13 mouse cellular contexts compared by ENCODE assay signal in genomic region chr4:17026685-17027084, GRCm38 (mm10).
A peak's percentile ranks its signal among the peaks of the same experiment; 100 is the strongest.
DNase-seq lines count a peak whose midpoint lies in the region; ATAC-seq and TF ChIP-seq lines count a peak whose summit lies in the region.
"Had no signal": no experiment of that assay in that cellular context is flagged by ENCODE, and none has a peak within 500 bp of the region (broad histone marks: within the 10 kb centered on the region; RNA-seq: fewer than 3 reads in every experiment).

No protein-coding gene starts in this region.

- 0 out of 2 replicates have a peak, but pooled peaks have one; percentile 23 for ATAC-seq in forebrain, postnatal 0 days
- no peak for ATAC-seq in forebrain, embryonic 16.5 days
- 0 out of 2 replicates have a peak, but pooled peaks have one; percentile 31 for ATAC-seq in limb, embryonic 11.5 days (ENCODE audit: insufficient number of reproducible peaks, low FRiP score, low TSS enrichment, low read depth)
- ATAC-seq in embryonic facial prominence, embryonic 14.5 days (ENCODE audit: low read depth) = peak; percentile 37; the same call in 1 of the 2 replicates

- TF ChIP-seq CTCF in forebrain, postnatal 0 days (IDR thresholded peaks at IDR 0.05; ENCODE audit: low read depth) = no peak

- H3K27me3 ChIP-seq in forebrain, postnatal 0 days (ENCODE audit: insufficient read depth, low read length) = no peaks in the 10 kb centered on the region
- no peaks in the 10 kb centered on the region for H3K27me3 ChIP-seq in forebrain, embryonic 16.5 days (replicated peaks; ENCODE audit: control insufficient read depth, insufficient read depth, low read length)
- H3K27me3 ChIP-seq in limb, embryonic 11.5 days (ENCODE audit: control insufficient read depth, insufficient read depth, low read length) = no peaks in the 10 kb centered on the region
- H3K27me3 ChIP-seq in limb, embryonic 10.5 days (ENCODE audit: low read depth, poor library complexity, severe bottlenecking) = no peaks in the 10 kb centered on the region
- H3K27me3 ChIP-seq in embryonic facial prominence, embryonic 14.5 days (replicated peaks; ENCODE audit: control insufficient read depth, insufficient read depth, low read length) = no peaks in the 10 kb centered on the region
- H3K27me3 ChIP-seq: lung, embryonic 15.5 days had no signal

- WGBS in forebrain, postnatal 0 days = 44% methylated on average over 2 of the region's 2 CpGs
- 37% methylated on average over 2 of the region's 2 CpGs for WGBS in forebrain, embryonic 16.5 days
- 43% methylated on average over 2 of the region's 2 CpGs for WGBS in limb, embryonic 11.5 days
- 41% methylated on average over 2 of the region's 2 CpGs for WGBS in limb, embryonic 10.5 days
- WGBS in embryonic facial prominence, embryonic 14.5 days = 35% methylated on average over 2 of the region's 2 CpGs

- H3K27ac ChIP-seq in forebrain, postnatal 0 days (ENCODE audit: low read depth, low read length) = no peak overlapping the region
- no peak overlapping the region for H3K27ac ChIP-seq in forebrain, embryonic 16.5 days (ENCODE audit: low read length)
- H3K27ac ChIP-seq in limb, embryonic 11.5 days (replicated peaks; ENCODE audit: low read depth, low read length) = no peak overlapping the region
- H3K27ac ChIP-seq in limb, embryonic 10.5 days = no peak overlapping the region
- no peak overlapping the region for H3K27ac ChIP-seq in embryonic facial prominence, embryonic 14.5 days (replicated peaks; ENCODE audit: low read depth, low read length)
- H3K27ac ChIP-seq: lung, embryonic 15.5 days had no signal

- no peaks in the 10 kb centered on the region for H3K4me1 ChIP-seq in forebrain, postnatal 0 days (ENCODE audit: insufficient read depth)
- no peaks in the 10 kb centered on the region for H3K4me1 ChIP-seq in forebrain, embryonic 16.5 days (replicated peaks; ENCODE audit: control insufficient read depth, insufficient read depth, low read length)
- no peaks in the 10 kb centered on the region for H3K4me1 ChIP-seq in limb, embryonic 11.5 days (ENCODE audit: control insufficient read depth, insufficient read depth, low read length)
- H3K4me1 ChIP-seq in limb, embryonic 10.5 days = no peaks in the 10 kb centered on the region
- no peaks in the 10 kb centered on the region for H3K4me1 ChIP-seq in embryonic facial prominence, embryonic 14.5 days (ENCODE audit: control insufficient read depth, insufficient read depth, low read length)
- H3K4me1 ChIP-seq: lung, embryonic 15.5 days had no signal

- H3K9ac ChIP-seq in forebrain, postnatal 0 days = no peak overlapping the region
- H3K9ac ChIP-seq in forebrain, embryonic 16.5 days (replicated peaks; ENCODE audit: low read depth, low read length) = no peak overlapping the region
- H3K9ac ChIP-seq in limb, embryonic 11.5 days (ENCODE audit: low read length) = no peak overlapping the region
- H3K9ac ChIP-seq in embryonic facial prominence, embryonic 14.5 days (ENCODE audit: low read depth, low read length) = no peak overlapping the region
- H3K9ac ChIP-seq: lung, embryonic 15.5 days had no signal

- no peaks in the 10 kb centered on the region for H3K36me3 ChIP-seq in forebrain, postnatal 0 days (ENCODE audit: insufficient read depth)
- no peaks in the 10 kb centered on the region for H3K36me3 ChIP-seq in forebrain, embryonic 16.5 days (ENCODE audit: control insufficient read depth, insufficient read depth)
- H3K36me3 ChIP-seq in limb, embryonic 11.5 days (ENCODE audit: control insufficient read depth, insufficient read depth, low read length) = no peaks in the 10 kb centered on the region
- no peaks in the 10 kb centered on the region for H3K36me3 ChIP-seq in limb, embryonic 10.5 days
- no peaks in the 10 kb centered on the region for H3K36me3 ChIP-seq in embryonic facial prominence, embryonic 14.5 days (ENCODE audit: control insufficient read depth, insufficient read depth, low read length)
- H3K36me3 ChIP-seq: lung, embryonic 15.5 days had no signal

- H3K4me3 ChIP-seq in forebrain, postnatal 0 days (ENCODE audit: low read depth, low read length) = no peak overlapping the region
- no peak overlapping the region for H3K4me3 ChIP-seq in forebrain, embryonic 16.5 days (replicated peaks; ENCODE audit: low read length)
- H3K4me3 ChIP-seq in limb, embryonic 11.5 days (ENCODE audit: low read depth, low read length) = no peak overlapping the region
- no peak overlapping the region for H3K4me3 ChIP-seq in limb, embryonic 10.5 days
- no peak overlapping the region for H3K4me3 ChIP-seq in embryonic facial prominence, embryonic 14.5 days (ENCODE audit: low read depth, low read length)
- H3K4me3 ChIP-seq: erythroblast, embryonic 14.5 days; lung, embryonic 15.5 days had no signal

- no peak overlapping the region for H3K4me2 ChIP-seq in forebrain, postnatal 0 days (ENCODE audit: low read depth)
- H3K4me2 ChIP-seq in forebrain, embryonic 16.5 days (ENCODE audit: low read length) = no peak overlapping the region
- no peak overlapping the region for H3K4me2 ChIP-seq in limb, embryonic 11.5 days (ENCODE audit: low read depth, severe bottlenecking)
- H3K4me2 ChIP-seq in embryonic facial prominence, embryonic 14.5 days (ENCODE audit: low read depth, low read length) = no peak overlapping the region
- H3K4me2 ChIP-seq: lung, embryonic 15.5 days had no signal

- no peaks in the 10 kb centered on the region for H3K9me3 ChIP-seq in forebrain, postnatal 0 days (ENCODE audit: low read length)
- no peaks in the 10 kb centered on the region for H3K9me3 ChIP-seq in forebrain, embryonic 16.5 days (ENCODE audit: control insufficient read depth, low read length)
- no peaks in the 10 kb centered on the region for H3K9me3 ChIP-seq in limb, embryonic 11.5 days (ENCODE audit: control insufficient read depth, low read length)
- H3K9me3 ChIP-seq in limb, embryonic 10.5 days (replicated peaks) = no peaks in the 10 kb centered on the region
- H3K9me3 ChIP-seq in embryonic facial prominence, embryonic 14.5 days (ENCODE audit: control insufficient read depth, low read length) = no peaks in the 10 kb centered on the region
- H3K9me3 ChIP-seq: lung, embryonic 15.5 days had no signal

- DNase-seq in forebrain, postnatal 0 days = peak; percentile 0
- DNase-seq in limb, embryonic 11.5 days (ENCODE audit: low spot score) = no peak
- no peak for DNase-seq in limb, embryonic 10.5 days (ENCODE audit: low spot score)
- DNase-seq in NIH3T3 (ENCODE audit: low read depth) = peak; percentile 40
- peak; percentile 3 for DNase-seq in embryonic facial prominence, embryonic 14.5 days (ENCODE audit: low spot score)
- DNase-seq in left cerebral cortex, adult 9 months (ENCODE audit: low spot score in 2 of 2) = no peak
- no peak for DNase-seq in cerebellum, postnatal 4 days (ENCODE audit: low spot score in 2 of 2)
- DNase-seq: adrenal gland, postnatal 14 days; cerebellum, adult 2 months; kidney, postnatal 25 days had no signal

Comparison
In these comparisons a context has a peak if more than half of its experiments do, and no peak if none do; other contexts are left out.
1. DNase-seq: peak in forebrain, postnatal 0 days (single experiment), NIH3T3 (single experiment) and embryonic facial prominence, embryonic 14.5 days (single experiment); none in limb, embryonic 11.5 days (single experiment), limb, embryonic 10.5 days (single experiment), left cerebral cortex, adult 9 months (0 of 2) and cerebellum, postnatal 4 days (0 of 2).